Mouse (Mus musculus): Measurements from ENCODE around the gene 3110082I17Rik. TPM values are rescaled to one million over a fixed set of nuclear protein-coding genes. Genes with fewer than 3 reads are reported as not detected.

Gene 3110082I17Rik
- total RNA-seq (2021), result 1 to 10 TPM; 5.0 to 5.3 TPM

DNA sequence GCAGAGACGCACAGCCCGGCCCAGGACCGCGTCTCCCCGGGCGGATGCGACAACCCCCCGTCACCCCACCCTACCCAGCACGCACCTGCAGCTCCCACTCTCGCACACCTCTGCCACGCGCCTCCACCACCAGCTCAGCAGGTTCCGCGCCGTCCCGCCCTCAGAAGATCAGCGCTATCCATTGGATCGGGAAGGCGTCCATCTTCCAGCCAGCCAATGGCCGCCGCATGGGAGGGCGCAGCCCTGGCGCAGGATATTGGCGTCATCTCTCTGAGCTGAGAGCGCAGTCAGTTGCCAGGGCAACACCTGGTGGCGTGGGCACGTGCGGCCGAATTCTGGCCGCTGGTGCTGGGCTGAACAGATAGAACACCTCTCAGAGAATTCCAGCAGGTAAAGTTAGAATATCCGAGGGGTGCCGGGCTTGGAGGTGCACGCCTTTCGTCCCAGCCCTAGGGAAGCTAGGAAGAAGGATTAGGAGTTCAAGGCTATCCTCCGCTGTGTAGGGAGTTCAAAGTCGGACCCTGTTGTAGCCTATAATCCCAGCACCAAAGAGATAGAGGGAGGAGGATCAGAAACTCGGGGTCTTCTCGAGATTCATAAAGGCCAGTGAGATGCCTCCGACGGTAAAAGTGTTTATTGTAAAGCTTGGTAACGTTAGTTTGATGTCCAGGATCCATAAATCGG lies at the start of gene 3110082I17Rik:
Gene 3110082I17Rik (minus strand): TSS at position 144 of the 684 bp plus-strand sequence.
- intact Hi-C loops (cut with DNase I), result loop anchor here (2.0 kb wide), 1 partner anchor 22 kb away; no protein-coding TSS in a partner anchor
- peak; percentile 95 for DNase-seq (ENCODE audit: low spot score)

DNA sequence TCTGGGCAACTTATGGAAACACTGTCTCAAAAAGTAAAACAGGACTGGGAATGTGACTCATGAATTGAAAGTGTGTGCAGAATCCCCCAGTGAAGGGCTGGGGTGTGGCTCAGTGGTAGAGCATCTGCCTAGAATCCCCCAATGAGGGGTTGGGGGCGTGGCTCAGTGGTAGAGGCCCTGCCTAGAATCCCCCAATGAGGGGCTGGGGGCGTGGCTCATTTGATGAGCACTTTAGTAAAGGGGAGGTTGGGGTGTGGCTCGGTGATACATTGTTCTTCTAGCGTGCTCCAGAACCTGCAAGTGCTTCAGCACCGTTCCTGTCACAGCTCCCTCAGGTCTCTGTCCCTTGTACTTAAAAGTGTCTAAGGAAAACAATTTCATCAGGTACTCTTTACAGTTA lies 45.9 kb upstream of the 3110082I17Rik start:
- intact Hi-C loops (cut with DNase I), result no loop called here
- no peak for DNase-seq (ENCODE audit: low spot score)

DNA sequence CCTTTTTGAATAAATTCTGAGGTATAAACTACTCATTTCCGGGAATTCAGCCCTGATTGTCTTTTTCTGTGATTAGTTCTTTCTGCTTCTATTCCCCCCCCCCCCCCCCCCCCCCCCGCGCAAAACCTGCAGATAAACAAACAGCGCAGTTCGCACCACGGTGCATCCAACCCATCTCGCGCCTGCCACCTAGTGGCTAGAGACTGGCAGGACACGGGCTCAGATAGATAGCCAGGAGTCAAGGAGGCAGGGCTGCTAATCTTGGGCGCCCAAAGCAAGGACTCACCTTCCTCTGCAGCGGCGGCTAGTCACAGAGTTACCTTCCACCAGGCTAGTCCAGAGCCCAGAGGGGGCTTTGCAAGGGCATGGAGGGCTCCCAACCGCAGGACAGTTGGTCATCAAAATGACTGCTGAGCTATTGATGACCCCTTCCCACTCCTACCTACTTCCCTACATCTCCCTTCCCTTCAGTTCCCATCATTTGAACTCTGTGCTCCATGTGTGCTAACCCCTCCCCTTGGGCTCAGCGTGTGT lies 44.8 kb upstream of the 3110082I17Rik start:
- peak; percentile 54 for DNase-seq (ENCODE audit: low spot score)
- intact Hi-C loops (cut with DNase I), result loop anchor here (1.0 to 2.0 kb wide), 3 partner anchors 142 to 222 kb away; no protein-coding TSS in a partner anchor

DNA sequence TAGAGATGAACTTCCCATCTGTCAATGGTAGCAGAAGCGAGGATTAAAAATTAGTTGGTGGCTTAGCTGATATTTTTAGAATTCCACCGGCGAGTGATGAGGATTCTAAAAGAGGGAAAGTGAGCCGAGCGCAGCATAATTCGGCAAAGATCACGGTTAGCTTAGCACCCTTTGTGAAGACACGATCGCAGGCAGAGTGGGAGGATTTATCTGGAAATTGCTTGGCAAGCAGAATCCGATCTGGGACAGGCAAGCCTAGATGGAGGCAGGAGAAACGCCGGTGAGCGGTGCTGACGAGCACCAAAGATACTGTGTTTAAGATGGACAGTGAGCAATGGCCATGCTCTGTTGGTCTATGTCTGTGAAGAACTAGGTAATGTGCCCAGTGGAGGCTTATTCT lies 42.0 kb upstream of the 3110082I17Rik start:
- DNase-seq (ENCODE audit: low spot score), result no peak
- intact Hi-C loops (cut with DNase I), result no loop called here

DNA sequence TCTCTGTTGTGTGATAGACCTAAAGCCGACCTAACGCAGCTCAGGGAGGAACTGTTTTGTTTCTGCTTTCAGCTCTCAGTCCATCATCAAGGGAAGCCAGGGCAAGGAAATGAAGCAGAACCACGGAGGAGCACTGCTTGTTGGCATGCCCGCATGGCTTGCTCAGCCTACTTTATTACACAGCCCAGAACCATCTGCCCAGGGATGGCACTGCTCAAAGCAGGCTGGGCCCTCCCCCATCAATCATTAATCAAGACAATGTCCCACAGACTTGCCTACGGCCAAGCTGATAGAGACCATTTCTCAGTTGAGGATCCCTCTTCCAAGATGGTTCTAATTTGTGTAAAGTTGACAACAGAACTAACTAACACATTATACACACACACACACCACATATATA lies 38.5 kb upstream of the 3110082I17Rik start:
- intact Hi-C loops (cut with DNase I), result no loop called here
- no peak for DNase-seq (ENCODE audit: low spot score)

DNA sequence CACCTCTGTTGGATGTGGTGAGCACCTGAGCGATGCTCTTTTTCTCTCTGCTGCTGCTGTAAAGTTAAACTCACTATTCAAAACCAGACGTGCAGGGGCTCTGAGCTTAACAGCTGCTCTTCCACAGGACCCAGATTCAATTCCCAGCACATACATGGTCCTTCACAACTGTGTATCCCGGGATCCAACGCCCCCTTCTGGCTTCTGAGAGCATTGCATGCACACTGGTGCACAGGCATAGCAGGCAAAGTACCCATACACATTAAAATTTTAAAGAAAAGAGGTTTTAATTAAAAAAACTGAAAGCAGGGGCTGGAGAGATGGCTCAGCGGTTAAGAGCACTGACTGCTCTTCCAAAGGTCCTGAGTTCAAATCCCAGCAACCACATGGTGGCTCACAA lies 36.6 kb upstream of the 3110082I17Rik start:
- no peak for DNase-seq (ENCODE audit: low spot score)
- intact Hi-C loops (cut with DNase I), result no loop called here

DNA sequence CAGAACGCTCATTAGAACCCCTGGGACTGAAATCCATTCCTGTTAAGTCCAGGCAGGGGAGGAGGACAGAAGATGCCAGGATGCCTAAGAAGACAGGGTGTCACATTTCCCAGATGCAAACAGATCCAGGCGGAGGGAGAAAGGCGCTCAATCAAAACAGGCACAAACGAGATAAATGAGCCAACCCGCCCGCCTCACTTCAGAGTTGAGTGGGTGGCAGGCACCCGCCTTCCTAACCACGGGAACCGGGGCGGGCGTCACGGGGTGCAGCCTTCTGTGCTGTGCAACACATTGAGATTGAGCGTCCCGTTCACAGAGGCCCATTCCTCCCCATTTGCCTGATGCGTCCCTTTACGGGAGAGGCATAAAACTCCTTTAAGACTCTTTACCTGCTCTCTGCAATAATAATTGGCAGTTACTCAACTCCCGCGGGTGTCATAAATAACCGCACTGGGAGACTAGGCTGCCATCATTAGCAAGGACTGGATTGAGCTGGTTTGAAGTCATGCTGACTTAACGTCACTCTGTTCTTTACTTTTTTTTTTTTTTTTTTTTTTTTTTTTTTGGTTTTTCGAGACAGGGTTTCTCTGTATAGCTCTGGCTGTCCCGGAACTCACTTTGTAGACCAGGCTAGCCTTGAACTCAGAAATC lies 34.8 kb upstream of the 3110082I17Rik start:
- intact Hi-C loops (cut with DNase I), result no loop called here
- no peak for DNase-seq (ENCODE audit: low spot score)

DNA sequence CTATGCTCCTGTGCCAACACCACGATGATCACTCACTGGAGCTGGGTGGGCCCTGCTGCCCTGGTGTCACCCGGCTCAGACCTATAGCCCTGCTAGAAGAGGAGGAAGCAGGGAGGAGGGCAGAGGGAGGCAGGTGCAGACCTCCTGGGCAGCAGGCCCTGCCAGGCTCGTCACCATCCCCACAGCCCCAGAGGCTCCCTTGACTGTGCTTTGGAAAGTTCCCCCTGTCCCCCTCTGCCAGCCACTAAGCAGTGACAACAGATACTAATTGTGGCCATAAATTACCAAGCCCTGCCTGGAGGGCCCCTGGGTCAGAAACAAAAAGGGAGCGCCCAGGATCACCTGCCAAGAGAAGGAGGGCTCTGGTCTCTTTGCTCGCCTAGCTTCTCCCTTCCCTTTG lies 33.4 kb upstream of the 3110082I17Rik start:
- DNase-seq (ENCODE audit: low spot score), result no peak
- intact Hi-C loops (cut with DNase I), result no loop called here

DNA sequence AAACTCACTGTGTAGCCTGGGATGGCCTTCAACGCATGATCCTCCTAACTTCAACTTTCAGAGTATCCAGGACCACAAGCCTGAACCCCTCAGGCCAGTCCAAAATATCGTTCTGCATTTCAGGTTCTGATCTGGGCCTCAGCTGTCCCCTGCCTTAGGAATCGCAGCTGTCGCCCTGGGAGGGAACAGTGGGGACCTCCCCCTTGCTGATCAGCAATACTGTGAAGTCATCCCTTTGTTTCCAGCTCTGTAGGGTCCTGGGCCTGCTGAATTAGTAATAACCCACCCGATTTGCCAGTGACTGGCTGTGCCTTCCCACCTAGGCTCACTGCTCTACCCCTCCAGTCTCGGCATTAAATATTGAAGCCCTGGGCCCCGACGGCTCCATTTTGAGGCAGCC lies 31.0 kb upstream of the 3110082I17Rik start:
- DNase-seq (ENCODE audit: low spot score), result no peak
- intact Hi-C loops (cut with DNase I), result no loop called here

DNA sequence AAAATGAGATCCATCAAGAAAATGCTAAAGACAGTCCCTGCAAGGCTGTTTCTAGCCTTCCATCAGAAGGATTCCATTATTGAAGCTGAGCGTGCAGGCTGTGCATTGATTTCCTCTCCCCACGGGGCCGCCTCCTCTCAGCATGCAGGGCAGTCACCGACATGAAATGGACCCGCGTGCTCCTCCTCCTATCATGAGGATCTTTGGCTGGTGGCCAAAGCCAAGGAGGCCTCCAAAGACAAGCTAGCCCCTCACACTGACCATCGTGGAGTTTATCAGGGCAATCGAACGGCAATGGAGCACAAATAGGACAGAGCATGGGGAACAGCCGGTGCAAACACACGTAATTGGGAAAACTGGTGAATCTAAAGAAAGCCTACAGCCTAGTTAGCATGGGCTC lies 29.8 kb upstream of the 3110082I17Rik start:
- intact Hi-C loops (cut with DNase I), result no loop called here

DNA sequence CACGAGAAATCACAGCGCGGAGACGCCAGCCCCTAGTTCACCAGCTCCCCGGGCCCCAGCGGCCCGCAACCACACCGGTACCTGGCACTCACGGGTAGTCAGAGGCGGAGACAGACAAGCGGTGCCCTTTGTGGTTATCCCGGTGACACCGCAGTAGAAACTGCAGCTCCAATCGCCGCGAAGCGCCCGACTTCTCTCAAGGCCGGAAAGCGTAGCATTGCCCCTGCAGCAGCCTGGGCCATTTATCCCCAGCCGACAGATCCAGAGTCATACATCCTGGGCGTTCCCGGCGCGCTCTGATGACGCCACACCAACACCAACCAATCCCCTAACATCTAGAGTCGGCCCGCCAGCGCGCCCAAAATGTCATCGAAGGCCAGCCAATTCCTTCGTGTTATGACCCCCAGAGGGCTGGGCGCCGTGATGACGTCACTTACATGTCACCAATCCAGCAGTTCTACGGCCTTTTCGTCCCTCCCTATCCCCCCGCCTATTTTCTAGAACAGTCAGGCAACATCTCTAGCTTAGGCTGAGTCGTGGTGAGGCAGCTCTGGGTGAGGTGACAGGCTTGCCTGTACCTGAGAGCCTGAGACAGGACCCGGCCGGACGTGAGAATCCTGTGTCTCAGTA lies 24.0 kb upstream of the 3110082I17Rik start, which contains the start of gene Zfand2a:
Gene Zfand2a (minus strand): TSS at position 365 of the 630 bp plus-strand sequence.
- intact Hi-C loops (cut with DNase I), result loop anchor here (5.0 kb wide), 1 partner anchor 77 kb away; the partner anchor contains the start of gene C130050O18Rik
- peak; percentile 99 for DNase-seq (ENCODE audit: low spot score)

More for the DNA sequence above, 29.8 kb upstream of the 3110082I17Rik start:
- no peak for DNase-seq (ENCODE audit: low spot score)

DNA sequence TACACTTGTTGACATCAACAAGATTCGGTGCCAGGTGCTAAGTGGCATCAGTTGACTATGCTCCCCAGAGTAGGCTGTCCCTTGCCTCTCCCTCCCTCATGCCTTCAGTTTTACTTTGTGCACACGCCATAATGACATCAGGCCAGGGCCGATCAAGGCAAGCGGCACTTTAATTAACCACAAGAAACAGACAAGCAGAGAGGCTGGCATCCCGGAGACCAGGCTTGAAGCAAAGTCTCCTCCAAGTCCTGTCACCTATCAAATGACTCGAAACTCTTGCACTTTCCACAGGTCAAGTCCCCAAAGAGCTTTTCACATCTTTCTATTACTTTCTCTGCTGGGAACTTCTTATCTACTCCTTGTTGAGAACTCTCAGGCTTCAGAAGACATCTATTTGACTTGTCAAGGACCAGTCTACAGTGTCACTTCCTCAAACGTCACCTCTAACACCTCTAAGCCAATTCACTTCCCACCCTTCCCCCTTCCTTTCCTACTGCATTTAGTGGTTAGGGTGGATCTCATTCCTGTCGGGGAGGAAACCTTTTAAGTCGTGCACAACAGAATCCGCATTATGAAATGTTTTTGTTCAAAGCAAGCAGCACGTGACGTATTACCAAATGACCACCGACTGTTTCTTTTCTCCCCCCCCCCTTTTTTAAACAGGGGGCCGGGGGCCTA lies 23.0 kb upstream of the 3110082I17Rik start:
- DNase-seq (ENCODE audit: low spot score), result no peak
- intact Hi-C loops (cut with DNase I), result loop anchor here (2.0 to 5.0 kb wide), 2 partner anchors 23 to 76 kb away; partner anchors contain the start of genes 3110082I17Rik and C130050O18Rik

DNA sequence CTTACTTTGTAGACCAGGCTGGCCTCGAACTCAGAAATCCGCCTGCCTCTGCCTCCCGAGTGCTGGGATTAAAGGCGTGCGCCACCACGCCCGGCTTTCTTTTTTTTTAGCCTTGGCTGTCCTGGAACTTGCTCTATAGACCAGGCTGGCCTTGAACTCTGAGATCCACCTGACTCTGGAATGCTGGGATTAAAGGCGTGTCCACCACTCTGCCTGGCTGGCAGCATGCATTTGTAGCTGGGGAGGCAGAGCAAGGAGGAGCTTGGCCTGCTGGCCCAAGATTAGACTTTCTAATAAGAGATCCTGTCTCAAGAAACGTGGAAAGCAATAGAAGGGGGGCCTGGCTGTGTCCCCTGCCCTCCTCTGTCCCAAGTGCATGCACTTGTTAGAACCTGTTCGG lies 20.1 kb upstream of the 3110082I17Rik start:
- intact Hi-C loops (cut with DNase I), result loop anchor here (5.0 kb wide), 1 partner anchor 73 kb away; the partner anchor contains the start of gene C130050O18Rik
- no peak for DNase-seq (ENCODE audit: low spot score)

DNA sequence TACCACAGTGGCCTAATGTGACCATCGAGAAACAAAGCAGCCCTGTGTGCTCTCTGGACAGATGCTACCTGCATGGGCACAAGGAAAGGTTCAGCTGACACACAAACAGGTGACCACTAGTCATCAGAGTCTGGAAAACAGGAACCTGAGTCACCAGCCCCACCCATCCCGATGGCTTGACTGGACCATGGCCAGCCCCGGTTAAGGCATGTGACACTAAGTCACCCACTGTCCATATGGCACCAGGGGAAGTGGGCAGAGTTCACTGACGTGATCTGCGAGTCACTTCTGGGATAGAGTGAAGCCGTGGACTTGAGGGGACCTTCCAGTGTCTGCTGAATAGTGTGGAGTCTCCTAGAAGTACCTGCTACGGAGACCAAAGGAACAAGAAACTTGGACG lies 18.8 kb upstream of the 3110082I17Rik start:
- no peak for DNase-seq (ENCODE audit: low spot score)
- intact Hi-C loops (cut with DNase I), result no loop called here

DNA sequence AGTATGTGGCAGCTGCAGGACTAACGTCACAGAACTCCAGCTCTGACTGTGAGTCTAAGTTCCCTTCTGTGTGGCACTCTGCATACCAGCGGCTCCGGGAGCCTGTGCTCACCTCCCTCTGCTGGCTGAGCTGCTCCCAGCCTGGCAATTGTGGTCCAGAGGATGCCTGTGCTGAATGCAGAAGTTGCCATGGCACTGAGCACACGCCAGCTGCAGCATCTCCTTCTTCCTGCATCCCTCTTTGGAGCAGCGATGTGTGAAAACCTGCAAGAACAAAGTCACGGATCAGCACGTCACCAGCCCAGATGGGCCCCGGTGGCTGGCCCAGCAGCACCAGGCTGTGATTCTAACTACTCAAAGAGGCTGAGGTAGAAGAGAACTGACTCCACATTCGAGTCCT lies 14.4 kb upstream of the 3110082I17Rik start:
- intact Hi-C loops (cut with DNase I), result no loop called here
- DNase-seq (ENCODE audit: low spot score), result no peak

DNA sequence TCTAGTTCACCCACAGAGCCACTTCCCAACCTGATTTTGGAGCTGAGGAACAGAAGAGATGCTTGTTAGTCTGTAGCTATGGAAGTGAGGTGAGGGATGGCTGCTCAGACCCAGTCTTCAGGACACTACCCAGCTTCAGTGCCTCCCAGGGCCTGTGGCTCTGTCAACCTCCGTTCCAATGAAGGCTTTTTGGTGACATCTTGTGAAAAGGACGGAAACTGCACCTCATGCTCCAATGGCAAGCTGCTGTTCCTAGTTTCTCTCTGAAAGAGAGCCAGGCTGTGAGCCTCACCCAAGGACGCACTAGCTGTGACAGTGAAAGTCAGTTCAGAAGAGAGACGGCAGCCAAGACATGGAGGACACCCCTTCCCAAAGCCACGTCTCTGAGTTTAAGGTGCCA lies 7.7 kb upstream of the 3110082I17Rik start:
- DNase-seq (ENCODE audit: low spot score), result no peak

DNA sequence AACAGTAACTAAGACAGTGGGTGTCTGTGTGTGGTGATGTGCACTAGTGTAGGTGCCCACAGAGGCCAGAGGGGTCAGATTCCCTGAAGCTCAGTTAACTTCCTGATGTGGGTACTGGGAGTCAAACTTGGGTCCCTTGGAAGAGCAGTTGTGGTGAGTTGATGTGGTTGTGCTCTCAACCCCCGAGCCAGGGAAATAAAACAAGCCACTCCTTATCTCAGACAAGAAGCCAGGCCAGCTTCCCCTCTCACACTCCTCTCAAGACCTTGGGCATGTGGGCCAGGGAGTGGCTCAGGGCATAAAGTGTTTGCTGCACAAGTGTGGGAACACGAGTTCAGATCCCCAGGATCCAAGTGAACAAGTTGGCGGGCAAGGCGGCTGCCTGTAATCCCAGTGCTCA lies 6.5 kb upstream of the 3110082I17Rik start:
- no peak for DNase-seq (ENCODE audit: low spot score)
- intact Hi-C loops (cut with DNase I), result loop anchor here (2.0 kb wide), 1 partner anchor 102 kb away; no protein-coding TSS in a partner anchor

More for the DNA sequence above, 7.7 kb upstream of the 3110082I17Rik start:
- intact Hi-C loops (cut with DNase I), result loop anchor here (2.0 kb wide), 1 partner anchor 103 kb away; no protein-coding TSS in a partner anchor

DNA sequence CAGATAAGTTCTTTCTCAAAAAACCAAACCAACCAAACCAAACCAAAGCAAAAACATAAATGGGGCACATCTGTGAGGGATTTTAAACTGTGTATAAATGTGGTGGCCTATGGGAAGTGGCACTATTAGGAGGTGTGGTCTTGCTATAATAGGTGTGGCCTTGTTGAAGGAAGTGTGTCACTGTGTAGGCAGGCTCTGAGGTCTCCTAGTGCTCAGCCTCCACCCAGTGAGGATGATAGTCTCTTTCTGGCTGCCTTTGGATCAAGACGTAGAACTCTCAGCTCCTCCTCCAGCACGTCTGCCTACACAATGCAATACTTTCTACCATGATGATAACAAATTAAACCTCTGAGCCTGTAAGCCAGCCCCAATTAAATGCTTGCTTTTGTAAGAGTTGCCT lies 6.0 kb upstream of the 3110082I17Rik start:
- DNase-seq (ENCODE audit: low spot score), result no peak
- intact Hi-C loops (cut with DNase I), result loop anchor here (2.0 kb wide), 1 partner anchor 102 kb away; no protein-coding TSS in a partner anchor

DNA sequence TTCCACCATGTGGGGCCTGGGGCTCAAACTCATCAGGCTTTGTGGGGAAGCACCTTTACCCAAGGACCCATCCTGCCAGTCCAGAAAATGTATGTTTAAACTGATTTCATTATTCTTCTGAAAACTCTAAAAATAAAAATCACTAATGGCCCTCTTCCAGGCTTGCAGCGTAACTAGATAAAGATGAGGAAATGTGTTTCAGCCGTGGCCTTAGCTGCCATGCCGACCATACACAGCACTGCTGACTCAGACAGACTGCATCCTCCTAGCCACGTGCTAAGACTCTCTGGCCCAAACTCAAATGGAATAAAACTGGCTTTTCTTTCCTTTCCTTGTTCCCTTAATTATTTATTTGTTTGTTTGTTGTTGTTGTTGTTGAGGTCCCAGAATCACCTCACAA lies 4.5 kb upstream of the 3110082I17Rik start:
- no peak for DNase-seq (ENCODE audit: low spot score)
- intact Hi-C loops (cut with DNase I), result no loop called here

DNA sequence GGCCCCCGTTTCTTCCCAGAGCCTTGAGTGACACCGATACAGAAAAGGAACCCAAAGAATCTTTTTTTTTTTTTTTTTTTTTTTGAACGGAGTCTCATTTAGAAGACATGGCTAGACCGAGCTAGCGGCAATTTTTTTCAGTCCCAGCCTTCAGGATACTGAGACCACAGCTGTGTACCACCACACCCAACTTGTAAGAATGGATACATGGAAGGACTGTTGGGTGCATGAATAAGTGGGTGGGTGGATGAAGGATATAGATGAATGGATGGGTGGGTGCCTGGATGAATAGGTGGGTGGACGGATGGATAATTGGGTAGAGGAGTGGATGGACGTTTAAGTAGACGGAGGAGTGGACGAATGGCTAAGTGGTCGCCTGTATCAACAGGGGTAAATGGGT lies 389 bp downstream of the 3110082I17Rik start:
- DNase-seq (ENCODE audit: low spot score), result no peak
- intact Hi-C loops (cut with DNase I), result loop anchor here (2.0 kb wide), 1 partner anchor 23 kb away; no protein-coding TSS in a partner anchor
